8 mouse cellular contexts compared by ENCODE assay signal in the genomic region with DNA sequence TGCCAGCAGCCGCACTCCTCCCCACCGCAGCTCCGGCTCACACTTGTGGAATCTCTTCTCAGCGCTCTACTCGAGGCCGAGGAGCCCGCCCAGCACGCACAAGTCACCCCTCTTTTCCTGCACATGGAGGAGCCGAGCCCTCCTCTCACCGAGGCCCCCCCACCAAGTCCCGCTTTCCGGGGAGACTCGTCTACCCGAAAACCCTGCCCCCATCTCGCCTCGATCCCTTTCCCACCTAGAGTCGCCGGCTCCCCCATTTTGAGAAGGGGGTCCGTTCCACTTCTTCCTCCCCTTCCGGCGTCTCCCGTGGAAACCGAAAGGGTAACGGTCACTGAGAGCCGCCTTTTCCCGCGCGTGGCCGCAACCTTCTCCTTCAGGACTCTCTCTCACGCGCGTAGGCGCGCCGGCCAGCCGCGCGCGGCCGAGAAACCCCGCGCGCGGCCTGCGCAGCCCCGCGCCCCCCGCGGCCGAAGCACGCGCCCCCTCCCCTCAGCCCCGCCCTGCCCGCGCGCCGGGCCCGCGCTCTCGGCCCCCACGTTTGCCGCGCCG. TPM values are rescaled to one million over a fixed set of nuclear protein-coding genes. Genes with fewer than 3 reads are reported as not detected.
DNase-seq lines count a peak whose midpoint lies in the region; ATAC-seq and TF ChIP-seq lines count a peak whose summit lies in the region.

No protein-coding gene starts in this region.

- H3K9ac ChIP-seq in liver, adult 2 months (ENCODE audit: low read depth, low read length) = peak overlapping the region; percentile 64
- H3K9ac ChIP-seq in neural tube, embryonic 13.5 days = peak overlapping the region; percentile 72

- peaks cover 3% of the 10 kb centered on the region for H3K4me1 ChIP-seq in liver, adult 2 months (ENCODE audit: control insufficient read depth, insufficient read depth, low read length)
- peaks cover 13% of the 10 kb centered on the region; the same call in 1 of the 2 replicates for H3K4me1 ChIP-seq in neural tube, embryonic 13.5 days (replicated peaks)

- no peak for TF ChIP-seq POLR2A in liver, adult 2 months (IDR thresholded peaks at IDR 0.05; ENCODE audit: extremely low read depth, insufficient read depth, low read length)

- H3K27ac ChIP-seq in liver, adult 2 months (replicated peaks; ENCODE audit: insufficient read depth, low read depth, low read length) = no peak overlapping the region
- H3K27ac ChIP-seq in neural tube, embryonic 13.5 days (replicated peaks) = peak overlapping the region; percentile 87

- no peaks in the 10 kb centered on the region for H3K27me3 ChIP-seq in liver, adult 2 months (ENCODE audit: control insufficient read depth, insufficient read depth, low read length)
- H3K27me3 ChIP-seq in neural tube, embryonic 13.5 days = no peaks in the 10 kb centered on the region

- peak overlapping the region; percentile 79 for H3K4me3 ChIP-seq in liver, adult 2 months (ENCODE audit: insufficient read depth, low read depth, low read length)
- peak overlapping the region; percentile 56 for H3K4me3 ChIP-seq in neural tube, embryonic 13.5 days

- WGBS in liver, adult 2 months = 2% methylated on average over 50 of the region's 64 CpGs
- 22% methylated on average over 42 of the region's 64 CpGs for WGBS in neural tube, embryonic 13.5 days

- peak; percentile 7 for DNase-seq in kidney, adult 11 months
- no peak for DNase-seq in kidney, adult 18-20 months
- peak; percentile 49 for DNase-seq in MN1 (ENCODE audit: low spot score)
- peak; percentile 48 for DNase-seq in embryo, embryonic 10.5 days (ENCODE audit: low spot score)
- peak; percentile 2 to 5 for DNase-seq in heart, postnatal 36 days
- no peak for DNase-seq in liver, adult 2 months (ENCODE audit: extremely low read depth, low read depth, low spot score)
- peak; percentile 53 for DNase-seq in thymus, postnatal 25 days

- no peaks in the 10 kb centered on the region; the same call in 1 of the 2 replicates for H3K36me3 ChIP-seq in liver, adult 2 months (ENCODE audit: control insufficient read depth, insufficient read depth, low read length)
- peaks cover 14% of the 10 kb centered on the region; the same call in 1 of the 2 replicates for H3K36me3 ChIP-seq in neural tube, embryonic 13.5 days

- no peaks in the 10 kb centered on the region for H3K9me3 ChIP-seq in neural tube, embryonic 13.5 days

- peak overlapping the region; percentile 59 for H3K4me2 ChIP-seq in neural tube, embryonic 13.5 days

- ATAC-seq in neural tube, embryonic 13.5 days (ENCODE audit: low read depth) = peak; percentile 16; the same call in 1 of the 2 replicates

- TF ChIP-seq CTCF in liver, adult 2 months (IDR thresholded peaks at IDR 0.05; ENCODE audit: low read depth, low read length) = no peak

- peaks cover 3% of the 10 kb centered on the region; the same call in 1 of the 2 replicates for H3K79me2 ChIP-seq in liver, adult 2 months (ENCODE audit: control insufficient read depth, insufficient read depth, low read length)

- intact Hi-C loops in heart, postnatal 36 days (cut with DNase I) = loop anchor here (5.0 to 10.0 kb wide), 2 partner anchors 172 to 181 kb away; partner anchors contain the start of gene Ftsj1

RNA-seq across cellular contexts. Expression of gene Suv39h1, which starts 0.6 kb away (rescaled TPM):
- 1 to 10 TPM; 4.8 to 5.1 TPM for total RNA-seq in heart, postnatal 36 days (2021)
- 3.5 and 4.6 TPM in 2 replicates for total RNA-seq in liver, adult 2 months (2014; rRNA removed)
- polyA plus RNA-seq in liver, adult 2 months (2012; rRNA removed) = 4.3 and 4.4 TPM in 2 replicates
- polyA plus RNA-seq in neural tube, embryonic 13.5 days (2015; fragmentation: Nextera tagmentation; extraction: Ambion mirVana) = 39.5 and 39.8 TPM in 2 replicates

RNA-seq across cellular contexts. Expression of gene Was, which starts 16.3 kb away (rescaled TPM):
- total RNA-seq in heart, postnatal 36 days (2021) = 1 to 10 TPM; 1.9 to 2.5 TPM
- total RNA-seq in liver, adult 2 months (2014; rRNA removed) = 1.6 and 2.2 TPM in 2 replicates
- polyA plus RNA-seq in liver, adult 2 months (2012; rRNA removed) = 0.83 and 1.7 TPM in 2 replicates
- 0.24 TPM in 1 of 2 replicates, not detected in the other for polyA plus RNA-seq in neural tube, embryonic 13.5 days (2015; fragmentation: Nextera tagmentation; extraction: Ambion mirVana)

RNA-seq across cellular contexts. Expression of gene Glod5, which starts 55.7 kb away (rescaled TPM):
- not detected for total RNA-seq in heart, postnatal 36 days (2021)
- not detected in 2 replicates for total RNA-seq in liver, adult 2 months (2014; rRNA removed)
- polyA plus RNA-seq in liver, adult 2 months (2012; rRNA removed) = not detected in 2 replicates
- not detected in 2 replicates for polyA plus RNA-seq in neural tube, embryonic 13.5 days (2015; fragmentation: Nextera tagmentation; extraction: Ambion mirVana)

RNA-seq across cellular contexts. Expression of gene Wdr13, which starts 58.7 kb away (rescaled TPM):
- 10 to 100 TPM; 39.4 to 44.4 TPM for total RNA-seq in heart, postnatal 36 days (2021)
- total RNA-seq in liver, adult 2 months (2014; rRNA removed) = 16.7 and 18.5 TPM in 2 replicates
- polyA plus RNA-seq in liver, adult 2 months (2012; rRNA removed) = 44.1 and 49.8 TPM in 2 replicates
- 47.8 and 51.7 TPM in 2 replicates for polyA plus RNA-seq in neural tube, embryonic 13.5 days (2015; fragmentation: Nextera tagmentation; extraction: Ambion mirVana)

Comparison
In these comparisons a context has a peak if more than half of its experiments do, and no peak if none do; other contexts are left out.
1. DNase-seq: peak in kidney, adult 11 months (single experiment), MN1 (single experiment), embryo, embryonic 10.5 days (single experiment), heart, postnatal 36 days (2 of 2) and thymus, postnatal 25 days (single experiment); none in kidney, adult 18-20 months (single experiment) and liver, adult 2 months (single experiment).